Mouse (Mus musculus) megakaryocyte progenitor cell, adult 5-6 weeks (primary cell): ENCODE results near the gene Ptgdr2. TPM values are rescaled to one million over a fixed set of nuclear protein-coding genes. Genes with fewer than 3 reads are reported as not detected.

ENCODE experiments used
- ATAC-seq: replicated peaks from 2 replicates; pipeline ENCODE4 v1.8.0; 2016; ENCODE audit warnings: mild to moderate bottlenecking, moderate TSS enrichment, inconsistent platforms; ENCODE audit not compliant: poor library complexity
- total RNA-seq, 2 experiments: library from RNA; stranded (forward) in 1 of 2; stranded (reverse) in 1 of 2; fragments of 157-497, 149-512 nt in 1 of 2; fragments of 200-1000 nt in 1 of 2; gene quantifications; 2 replicates each; pipeline versions ENCODE4 v1.2.3 to v1.2.4; 2015 to 2017

The Ptgdr2 gene
- total RNA-seq, 2 experiments from 2014 or later: 0.07 TPM; not detected in 1

- no peak for ATAC-seq
These were observed 36.2 kb downstream of the Ptgdr2 start for GRCm38 (mm10) chr19:10973187-10973586.

- ATAC-seq: no peak
These were observed 37.4 kb downstream of the Ptgdr2 start, which contains the start of gene Ms4a10 for GRCm38 (mm10) chr19:10974238-10974865. Ms4a10 (minus strand) TSS chr19:10974670.

- no peak for ATAC-seq
These were observed 38.2 kb downstream of the Ptgdr2 start for GRCm38 (mm10) chr19:10975187-10975586.

- no peak for ATAC-seq
These were observed 39.4 kb downstream of the Ptgdr2 start for GRCm38 (mm10) chr19:10976318-10976717.

- ATAC-seq: peak; percentile 94
These were observed 42.5 kb downstream of the Ptgdr2 start for GRCm38 (mm10) chr19:10979184-10980168.

GRCm38 (mm10) chr19:10980210-10980609 lies 43.2 kb downstream of the Ptgdr2 start:
- ATAC-seq: no peak

GRCm38 (mm10) chr19:10983146-10983545 lies 46.2 kb downstream of the Ptgdr2 start:
- peak; percentile 55 for ATAC-seq

- no peak for ATAC-seq
These were observed 47.6 kb downstream of the Ptgdr2 start for GRCm38 (mm10) chr19:10984551-10984950.

- no peak for ATAC-seq
These were observed 48.9 kb downstream of the Ptgdr2 start for GRCm38 (mm10) chr19:10985889-10986288.

GRCm38 (mm10) chr19:10988563-10988962 lies 51.6 kb downstream of the Ptgdr2 start:
- no peak for ATAC-seq

- ATAC-seq: no peak
These were observed 53.8 kb downstream of the Ptgdr2 start for GRCm38 (mm10) chr19:10990751-10991150.

- ATAC-seq: no peak
These were observed 55.0 kb downstream of the Ptgdr2 start for GRCm38 (mm10) chr19:10991911-10992310.

Other genes starting within 250 kb of the Ptgdr2 start
- gene Vps37c, start 248.4 kb upstream of the Ptgdr2 start, total RNA-seq (2015): 17.6 and 21.0 TPM in 2 replicates
- gene Vps37c, start 248.4 kb upstream of the Ptgdr2 start, total RNA-seq (2017): 14.7 and 15.2 TPM in 2 replicates
- 0.05 TPM in 1 of 2 replicates, not detected in the other for gene Cd5, start 198.2 kb upstream of the Ptgdr2 start, total RNA-seq (2015)
- 0.61 TPM in 1 of 2 replicates, not detected in the other for gene Cd5, start 198.2 kb upstream of the Ptgdr2 start, total RNA-seq (2017)
- gene Cd6, start 107.1 kb upstream of the Ptgdr2 start, total RNA-seq (2015): 0.46 and 0.69 TPM in 2 replicates
- 1.3 and 1.4 TPM in 2 replicates for gene Cd6, start 107.1 kb upstream of the Ptgdr2 start, total RNA-seq (2017)
- gene Slc15a3, start 97.4 kb upstream of the Ptgdr2 start, total RNA-seq (2015): 0.57 and 0.85 TPM in 2 replicates
- 0.37 and 1.5 TPM in 2 replicates for gene Slc15a3, start 97.4 kb upstream of the Ptgdr2 start, total RNA-seq (2017)
- 0.17 TPM in 1 of 2 replicates, not detected in the other for gene Tmem132a, start 67.2 kb upstream of the Ptgdr2 start, total RNA-seq (2015)
- gene Tmem132a, start 67.2 kb upstream of the Ptgdr2 start, total RNA-seq (2017): 0.30 TPM in 1 of 2 replicates, not detected in the other
- 14.9 and 16.5 TPM in 2 replicates for gene Tmem109, start 55.2 kb upstream of the Ptgdr2 start, total RNA-seq (2015)
- 13.2 and 17.8 TPM in 2 replicates for gene Tmem109, start 55.2 kb upstream of the Ptgdr2 start, total RNA-seq (2017)
- gene Prpf19, start 41.9 kb upstream of the Ptgdr2 start, total RNA-seq (2015): 70.5 and 77.5 TPM in 2 replicates
- 159 and 191 TPM in 2 replicates for gene Prpf19, start 41.9 kb upstream of the Ptgdr2 start, total RNA-seq (2017)
- not detected in 2 replicates for gene Zp1, start 16.5 kb upstream of the Ptgdr2 start, total RNA-seq (2015)
- not detected in 2 replicates for gene Zp1, start 16.5 kb upstream of the Ptgdr2 start, total RNA-seq (2017)
- 28.1 and 31.0 TPM in 2 replicates for gene Ccdc86, start 12.1 kb downstream of the Ptgdr2 start, total RNA-seq (2015)
- gene Ccdc86, start 12.1 kb downstream of the Ptgdr2 start, total RNA-seq (2017): 17.6 and 20.5 TPM in 2 replicates
- gene Ms4a10, start 37.5 kb downstream of the Ptgdr2 start, total RNA-seq (2015): not detected in 2 replicates
- not detected in 2 replicates for gene Ms4a10, start 37.5 kb downstream of the Ptgdr2 start, total RNA-seq (2017)
- gene Ms4a15, start 56.1 kb downstream of the Ptgdr2 start, total RNA-seq (2015): not detected in 2 replicates
- not detected in 2 replicates for gene Ms4a15, start 56.1 kb downstream of the Ptgdr2 start, total RNA-seq (2017)
- not detected in 2 replicates for gene Ms4a18, start 80.9 kb downstream of the Ptgdr2 start, total RNA-seq (2015)
- gene Ms4a18, start 80.9 kb downstream of the Ptgdr2 start, total RNA-seq (2017): not detected in 2 replicates
- gene Ms4a8a, start 143.9 kb downstream of the Ptgdr2 start, total RNA-seq (2015): 0.17 TPM in 1 of 2 replicates, not detected in the other
- 1.5 TPM in 1 of 2 replicates, not detected in the other for gene Ms4a8a, start 143.9 kb downstream of the Ptgdr2 start, total RNA-seq (2017)
- not detected in 2 replicates for gene 1700017D01Rik, start 193.7 kb downstream of the Ptgdr2 start, total RNA-seq (2015)
- gene 1700017D01Rik, start 193.7 kb downstream of the Ptgdr2 start, total RNA-seq (2017): not detected in 2 replicates
- gene 1700025F22Rik, start 228.2 kb downstream of the Ptgdr2 start, total RNA-seq (2015): not detected in 2 replicates
- gene 1700025F22Rik, start 228.2 kb downstream of the Ptgdr2 start, total RNA-seq (2017): not detected in 2 replicates